Mouse (Mus musculus) adrenal gland, postnatal 4 days (tissue): Measurements from ENCODE around the gene Itpr2. TPM values are rescaled to one million over a fixed set of nuclear protein-coding genes. Genes with fewer than 3 reads are reported as not detected.

Experiments
- DNase-seq, 2 experiments: peaks; one replicate each; pipeline ENCODE4 v3.0.0; 2021 to 2022; ENCODE audit warnings: low spot score in 2 of 2, mixed read lengths in 2 of 2
- total RNA-seq, 2 experiments: library from RNA; stranded (reverse); gene quantifications; 2 replicates each; pipeline ENCODE4 v1.2.3; 2021

The Itpr2 gene
- total RNA-seq, 2 experiments from 2014 or later: 41.4 to 41.7 TPM

GRCm38 (mm10) chr6:146124479-146124878 lies 377.5 kb downstream of the Itpr2 start:
- no peak for DNase-seq

GRCm38 (mm10) chr6:146123656-146124055 lies 378.4 kb downstream of the Itpr2 start:
- DNase-seq: no peak

DNA sequence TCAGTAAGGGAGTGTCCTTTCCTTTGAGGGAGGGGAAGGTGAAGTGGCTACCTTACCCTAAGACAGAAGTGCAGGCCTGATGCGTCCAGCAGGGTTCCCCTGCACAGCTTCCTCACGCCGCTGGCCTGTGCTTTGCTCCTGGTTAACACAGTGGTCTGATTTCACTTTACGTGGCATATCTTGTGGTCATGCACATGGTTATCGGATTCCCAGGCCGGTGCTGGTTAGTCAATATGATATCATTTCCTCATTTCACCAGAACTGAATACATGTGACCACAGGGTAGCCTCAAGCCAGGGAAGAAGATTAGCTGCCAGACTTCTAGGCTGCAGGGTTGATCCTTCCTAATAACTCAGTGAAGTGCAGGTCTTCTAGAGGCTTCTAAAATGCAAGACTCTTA lies 381.9 kb downstream of the Itpr2 start:
- no peak for DNase-seq

- no peak for DNase-seq
Measured at GRCm38 (mm10) chr6:146114731-146115302, 387.2 kb downstream of the Itpr2 start.

GRCm38 (mm10) chr6:146114071-146114470 lies 388.0 kb downstream of the Itpr2 start:
- no peak for DNase-seq

- no peak for DNase-seq
Measured at GRCm38 (mm10) chr6:146113085-146113484, 388.9 kb downstream of the Itpr2 start.

- DNase-seq: no peak
Measured at GRCm38 (mm10) chr6:146112211-146112610, 389.8 kb downstream of the Itpr2 start.

- DNase-seq: no peak
Measured at GRCm38 (mm10) chr6:146111781-146112180, 390.2 kb downstream of the Itpr2 start.

DNA sequence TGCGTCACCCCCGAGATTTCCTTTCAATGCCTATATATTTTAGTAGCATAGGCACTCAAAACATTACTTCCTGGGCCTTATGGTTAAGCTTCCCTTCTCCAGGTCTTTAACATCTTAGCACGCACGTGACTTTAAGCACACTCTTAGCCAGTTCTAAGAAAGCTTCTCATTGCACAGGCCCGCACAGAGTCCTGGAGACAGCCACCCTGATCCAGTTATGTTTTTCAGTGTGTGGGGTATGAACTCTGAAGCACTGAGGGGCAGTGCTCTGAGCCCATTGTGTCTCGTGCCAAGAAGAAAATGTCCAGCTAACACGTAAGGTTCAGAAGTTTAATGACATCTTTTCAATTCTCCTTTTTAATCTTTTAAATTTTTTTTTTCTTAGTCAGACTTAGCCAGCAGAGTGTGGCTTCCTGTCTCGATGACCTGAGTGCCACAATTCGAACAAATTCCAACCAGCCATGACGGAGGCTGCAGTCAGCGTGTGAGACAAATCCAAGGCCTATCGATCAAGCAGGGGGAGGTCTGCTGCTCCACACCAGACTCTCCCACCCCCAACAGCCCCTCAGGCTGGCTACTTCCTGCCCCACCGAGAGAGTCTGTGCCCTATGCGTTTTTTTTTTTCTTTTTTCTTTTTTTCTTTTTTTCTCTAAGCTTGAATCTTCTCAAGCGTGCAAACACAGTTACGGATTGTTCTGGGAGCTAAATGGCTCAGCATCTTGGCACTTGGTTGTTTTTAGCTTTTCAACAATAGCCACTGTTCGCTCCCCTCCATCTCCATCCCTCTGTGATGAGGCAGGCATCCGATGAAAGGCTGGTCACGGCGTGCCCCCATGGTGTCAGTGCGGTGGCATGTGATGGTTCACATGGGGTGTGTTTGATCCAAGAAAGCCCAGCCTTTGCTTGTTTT lies 390.9 kb downstream of the Itpr2 start:
- DNase-seq: no peak

- DNase-seq: no peak
Measured at GRCm38 (mm10) chr6:146110425-146110824, 391.6 kb downstream of the Itpr2 start.

GRCm38 (mm10) chr6:146108695-146109094 lies 393.3 kb downstream of the Itpr2 start:
- DNase-seq: no peak

DNA sequence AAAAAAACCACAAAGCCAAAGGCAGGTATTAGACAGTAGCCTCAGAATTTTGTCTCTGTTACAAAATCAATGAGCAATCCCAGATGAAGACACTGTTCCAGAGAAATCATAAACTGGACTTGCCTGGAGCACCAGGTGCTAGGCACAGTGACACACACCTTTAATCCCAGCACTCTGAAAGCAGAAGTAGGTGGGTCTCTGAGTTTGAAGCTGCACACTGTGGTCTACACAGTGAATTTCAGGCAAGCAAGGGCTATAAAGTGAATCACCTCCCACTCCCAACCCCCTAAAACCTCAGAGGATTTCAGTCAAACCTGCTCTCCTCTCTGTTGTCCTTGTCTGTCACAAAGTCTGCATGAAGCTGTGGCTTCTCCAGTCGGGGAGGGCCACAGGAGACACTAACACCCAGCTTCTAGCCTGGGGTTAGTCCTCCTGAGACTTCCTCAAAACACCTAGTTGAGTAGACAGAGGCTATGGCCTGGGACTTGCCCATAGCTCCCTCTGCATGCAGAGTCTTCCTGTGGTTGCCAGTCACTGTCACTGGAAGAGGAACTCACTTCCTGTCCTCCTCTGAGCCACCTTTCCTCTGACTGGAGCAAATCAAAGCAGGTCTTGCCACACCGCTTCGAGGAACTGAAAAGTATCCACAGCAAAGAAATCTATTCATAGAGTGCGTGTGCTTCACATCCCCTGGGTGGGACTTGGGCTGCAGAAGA lies 394.7 kb downstream of the Itpr2 start:
- DNase-seq: no peak

DNA sequence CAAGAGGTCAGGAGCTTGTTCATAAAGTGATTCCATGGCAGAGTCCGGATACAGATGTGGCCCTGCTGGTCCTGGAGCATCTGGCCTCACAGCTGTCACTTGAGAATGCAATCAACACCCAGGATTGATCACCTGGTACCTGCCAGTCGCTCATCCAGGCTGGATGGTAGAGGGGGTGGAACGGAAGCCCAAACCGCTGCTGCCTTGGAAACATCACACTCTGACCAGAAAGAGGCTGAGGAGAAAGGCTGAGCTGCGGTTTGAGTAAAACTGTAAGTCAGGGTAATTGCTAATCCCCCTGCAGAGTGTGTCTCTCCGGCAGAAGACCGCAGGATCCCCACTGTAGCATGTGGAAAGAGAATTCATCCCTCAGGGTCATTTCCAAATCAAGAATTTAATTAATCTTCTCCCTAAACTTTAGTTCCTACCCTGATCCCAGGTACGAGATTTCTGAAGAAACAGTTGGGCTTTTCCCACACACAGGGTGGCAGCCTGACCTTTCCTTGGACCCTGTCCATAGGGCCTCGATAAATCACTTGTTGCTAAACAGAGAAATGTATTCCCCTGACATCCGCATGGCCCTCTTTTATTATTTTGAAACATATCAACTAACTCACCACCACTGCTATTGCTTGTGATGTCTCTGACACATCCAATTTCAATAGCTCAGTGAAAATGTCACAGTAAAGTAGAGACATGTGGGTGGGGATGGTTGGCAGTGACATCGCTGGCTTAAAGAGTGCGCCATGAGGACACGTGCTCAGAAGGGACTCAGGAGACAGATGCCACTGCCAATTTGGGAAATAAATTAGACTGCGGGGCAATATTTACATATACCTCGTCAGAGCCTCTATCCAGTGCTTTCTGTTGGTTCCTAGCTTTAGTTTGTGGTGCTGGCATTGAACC lies 418.7 kb downstream of the Itpr2 start:
- DNase-seq: no peak

- DNase-seq: no peak
Measured at GRCm38 (mm10) chr6:146082476-146082875, 419.5 kb downstream of the Itpr2 start.

- DNase-seq: no peak
Measured at GRCm38 (mm10) chr6:146081578-146081977, 420.4 kb downstream of the Itpr2 start.

GRCm38 (mm10) chr6:146080546-146081512 lies 421.2 kb downstream of the Itpr2 start:
- DNase-seq: no peak

DNA sequence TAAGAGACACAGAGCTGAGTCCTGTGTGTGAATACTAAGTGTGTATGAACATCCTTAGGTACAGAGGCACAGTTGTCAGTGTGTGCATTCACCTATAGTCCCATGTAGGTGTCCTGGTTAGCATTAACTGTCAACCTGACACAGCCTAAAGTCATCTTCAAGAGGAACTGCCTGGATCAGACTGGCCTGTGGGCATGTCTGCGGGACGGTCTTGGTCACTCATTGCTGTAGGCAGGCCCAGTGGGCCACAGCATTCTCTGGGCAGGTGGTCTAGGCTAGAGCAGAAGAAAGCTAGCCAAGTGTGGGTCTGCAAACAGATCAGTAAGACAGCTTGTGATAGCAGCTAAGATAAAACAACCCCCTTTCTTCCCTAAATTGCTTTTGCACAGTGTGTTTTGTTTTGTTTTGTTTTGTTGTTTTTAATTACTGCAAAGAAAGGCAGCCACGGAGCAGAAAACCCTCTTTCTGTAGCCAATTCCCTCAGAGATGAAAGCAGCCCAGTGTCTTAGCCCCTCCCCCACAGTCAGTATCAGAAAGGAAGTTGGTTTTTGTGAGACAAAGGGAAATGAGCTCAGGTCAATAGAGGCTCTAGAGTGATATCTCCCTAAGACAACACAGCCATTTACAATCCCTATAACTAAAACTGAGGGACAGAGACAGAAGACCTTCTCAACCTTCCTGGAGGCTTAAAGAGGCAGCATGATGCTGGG lies 422.1 kb downstream of the Itpr2 start:
- DNase-seq: no peak

GRCm38 (mm10) chr6:146079261-146079660 lies 422.8 kb downstream of the Itpr2 start:
- DNase-seq: peak; percentile 49 to 58

- no peak for DNase-seq
Measured at GRCm38 (mm10) chr6:146078136-146078535, 423.9 kb downstream of the Itpr2 start.
